Comparison of ENCODE assay signal across 10 mouse cellular contexts in the genomic region with DNA sequence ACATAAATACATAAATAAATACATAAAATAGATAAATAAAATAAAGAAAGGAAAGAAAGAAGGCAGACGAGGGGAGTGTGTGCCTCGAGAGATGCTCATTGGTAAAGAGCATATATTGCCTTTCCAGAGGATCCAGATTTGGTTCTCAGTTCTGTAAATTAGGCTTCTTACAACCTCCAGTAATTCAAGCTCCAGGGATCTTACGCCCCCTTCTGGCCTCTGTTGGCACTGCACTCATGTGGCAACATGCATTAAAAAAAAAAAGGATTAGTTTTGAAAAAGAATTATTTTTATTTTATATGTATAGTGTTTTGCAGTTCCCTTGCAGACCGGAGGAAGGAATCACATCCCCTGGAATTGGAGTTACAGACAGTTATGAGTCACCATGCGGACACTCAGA. TPM values are rescaled to one million over a fixed set of nuclear protein-coding genes. Genes with fewer than 3 reads are reported as not detected.
DNase-seq lines count a peak whose midpoint lies in the region; ATAC-seq and TF ChIP-seq lines count a peak whose summit lies in the region.
"Had no signal": no experiment of that assay in that cellular context is flagged by ENCODE, and none has a peak within 500 bp of the region (broad histone marks: within the 10 kb centered on the region; RNA-seq: fewer than 3 reads in every experiment).

No protein-coding gene starts in this region.

- TF ChIP-seq POLR2A in liver, adult 2 months (IDR thresholded peaks at IDR 0.05; ENCODE audit: extremely low read depth, insufficient read depth, low read length): no peak

- no peak overlapping the region for H3K4me3 ChIP-seq in embryonic facial prominence, embryonic 11.5 days (ENCODE audit: low read depth, low read length)
- no peak overlapping the region for H3K4me3 ChIP-seq in embryonic facial prominence, embryonic 10.5 days
- no peak overlapping the region for H3K4me3 ChIP-seq in liver, adult 2 months (ENCODE audit: insufficient read depth, low read depth, low read length)
- H3K4me3 ChIP-seq in liver, embryonic 12.5 days: no peak overlapping the region
- H3K4me3 ChIP-seq in G1E (ENCODE audit: low read depth, low read length): no peak overlapping the region
- H3K4me3 ChIP-seq in forebrain, embryonic 15.5 days: no peak overlapping the region

- DNase-seq in embryonic facial prominence, embryonic 11.5 days (ENCODE audit: low spot score): peak; percentile 23
- no peak for DNase-seq in embryonic facial prominence, embryonic 10.5 days (ENCODE audit: low spot score)
- DNase-seq in liver, adult 2 months (ENCODE audit: extremely low read depth, low read depth, low spot score): no peak
- DNase-seq in G1E (ENCODE audit: low spot score): no peak
- DNase-seq in natural killer cell, adult 2 months (ENCODE audit: low spot score in 2 of 2): peak; percentile 54 to 70
- no peak for DNase-seq in left cerebral cortex, postnatal 4 days

- H3K4me2 ChIP-seq in embryonic facial prominence, embryonic 11.5 days (ENCODE audit: low read depth, low read length): no peak overlapping the region
- H3K4me2 ChIP-seq in liver, embryonic 12.5 days: no peak overlapping the region
- no peak overlapping the region for H3K4me2 ChIP-seq in forebrain, embryonic 15.5 days (replicated peaks)

- H3K4me1 ChIP-seq in embryonic facial prominence, embryonic 11.5 days (ENCODE audit: control insufficient read depth, insufficient read depth, low read length): no peaks in the 10 kb centered on the region
- H3K4me1 ChIP-seq in embryonic facial prominence, embryonic 10.5 days: peaks cover 11% of the 10 kb centered on the region
- peaks cover 13% of the 10 kb centered on the region for H3K4me1 ChIP-seq in liver, adult 2 months (ENCODE audit: control insufficient read depth, insufficient read depth, low read length)
- peaks cover 25% of the 10 kb centered on the region for H3K4me1 ChIP-seq in liver, embryonic 12.5 days
- peaks cover 19% of the 10 kb centered on the region for H3K4me1 ChIP-seq in G1E (ENCODE audit: insufficient read depth, low read depth, low read length)
- H3K4me1 ChIP-seq in forebrain, embryonic 15.5 days: 0 out of 2 replicates have a peak, but pooled peaks cover 3% of the 10 kb centered on the region

- no peak overlapping the region for H3K27ac ChIP-seq in embryonic facial prominence, embryonic 11.5 days (replicated peaks; ENCODE audit: low read depth, low read length)
- H3K27ac ChIP-seq in embryonic facial prominence, embryonic 10.5 days (replicated peaks): no peak overlapping the region
- no peak overlapping the region for H3K27ac ChIP-seq in liver, adult 2 months (replicated peaks; ENCODE audit: insufficient read depth, low read depth, low read length)
- H3K27ac ChIP-seq in liver, embryonic 12.5 days: no peak overlapping the region
- H3K27ac ChIP-seq in forebrain, embryonic 15.5 days (replicated peaks): no peak overlapping the region

- ATAC-seq in embryonic facial prominence, embryonic 11.5 days (replicated peaks; ENCODE audit: insufficient number of reproducible peaks, low FRiP score, low TSS enrichment, low read depth): no peak
- ATAC-seq in liver, embryonic 12.5 days: no peak
- no peak for ATAC-seq in G1E (ENCODE audit: extremely low read depth, insufficient number of reproducible peaks, low FRiP score, poor library complexity, severe bottlenecking)
- no peak for ATAC-seq in forebrain, embryonic 15.5 days (replicated peaks)

- no peaks in the 10 kb centered on the region for H3K36me3 ChIP-seq in embryonic facial prominence, embryonic 11.5 days (replicated peaks; ENCODE audit: control insufficient read depth, insufficient read depth, low read depth, low read length)
- no peaks in the 10 kb centered on the region for H3K36me3 ChIP-seq in embryonic facial prominence, embryonic 10.5 days (replicated peaks)
- H3K36me3 ChIP-seq in liver, adult 2 months (ENCODE audit: control insufficient read depth, insufficient read depth, low read length): no peaks in the 10 kb centered on the region
- H3K36me3 ChIP-seq in liver, embryonic 12.5 days: no peaks in the 10 kb centered on the region
- H3K36me3 ChIP-seq in G1E (replicated peaks): no peaks in the 10 kb centered on the region
- H3K36me3 ChIP-seq in forebrain, embryonic 15.5 days: no peaks in the 10 kb centered on the region

- no peaks in the 10 kb centered on the region for H3K79me2 ChIP-seq in liver, adult 2 months (ENCODE audit: control insufficient read depth, insufficient read depth, low read length)

- TF ChIP-seq CTCF in liver, adult 2 months (IDR thresholded peaks at IDR 0.05; ENCODE audit: low read depth, low read length): peak; percentile 43
- TF ChIP-seq CTCF in G1E (IDR thresholded peaks at IDR 0.05; ENCODE audit: low read depth, low read length): 0 out of 2 replicates have a peak, but pooled peaks have one; percentile 29

- H3K9me3 ChIP-seq in embryonic facial prominence, embryonic 11.5 days (replicated peaks; ENCODE audit: control insufficient read depth, low read length): no peaks in the 10 kb centered on the region
- H3K9me3 ChIP-seq in embryonic facial prominence, embryonic 10.5 days: no peaks in the 10 kb centered on the region
- 0 out of 2 replicates have a peak, but pooled peaks cover 5% of the 10 kb centered on the region for H3K9me3 ChIP-seq in liver, embryonic 12.5 days (replicated peaks)
- peaks cover 5% of the 10 kb centered on the region for H3K9me3 ChIP-seq in G1E (replicated peaks)
- H3K9me3 ChIP-seq in forebrain, embryonic 15.5 days: no peaks in the 10 kb centered on the region

- intact Hi-C loops in left cerebral cortex, postnatal 4 days (cut with DNase I): no loop called here

- H3K27me3 ChIP-seq in embryonic facial prominence, embryonic 11.5 days (ENCODE audit: control insufficient read depth, insufficient read depth, low read length): no peaks in the 10 kb centered on the region
- no peaks in the 10 kb centered on the region for H3K27me3 ChIP-seq in embryonic facial prominence, embryonic 10.5 days (replicated peaks; ENCODE audit: low read depth, poor library complexity, severe bottlenecking)
- H3K27me3 ChIP-seq in liver, adult 2 months (ENCODE audit: control insufficient read depth, insufficient read depth, low read length): no peaks in the 10 kb centered on the region
- no peaks in the 10 kb centered on the region for H3K27me3 ChIP-seq in liver, embryonic 12.5 days (replicated peaks)
- peaks cover 10% of the 10 kb centered on the region for H3K27me3 ChIP-seq in G1E (ENCODE audit: insufficient read depth, low read length)
- no peaks in the 10 kb centered on the region for H3K27me3 ChIP-seq in forebrain, embryonic 15.5 days

- H3K9ac ChIP-seq in embryonic facial prominence, embryonic 11.5 days (replicated peaks; ENCODE audit: low read length): no peak overlapping the region
- no peak overlapping the region for H3K9ac ChIP-seq in liver, adult 2 months (ENCODE audit: low read depth, low read length)
- H3K9ac ChIP-seq in liver, embryonic 12.5 days: no peak overlapping the region
- no peak overlapping the region for H3K9ac ChIP-seq in forebrain, embryonic 15.5 days (replicated peaks)

- 82% methylated on average over 5 of the region's 5 CpGs for WGBS in embryonic facial prominence, embryonic 11.5 days
- 89% methylated on average over 5 of the region's 5 CpGs for WGBS in embryonic facial prominence, embryonic 10.5 days
- 93% methylated on average over 5 of the region's 5 CpGs for WGBS in liver, adult 2 months
- 70% methylated on average over 5 of the region's 5 CpGs for WGBS in liver, embryonic 12.5 days (ENCODE audit: insufficient replicate concordance)
- WGBS in forebrain, embryonic 15.5 days: 89% methylated on average over 5 of the region's 5 CpGs

RNA-seq across cellular contexts. Expression of gene Fmnl1, which starts 8.8 kb away (rescaled TPM):
- polyA plus RNA-seq in embryonic facial prominence, embryonic 11.5 days (2014; fragmentation: Nextera tagmentation; extraction: Ambion mirVana): 0.70 and 0.72 TPM in 2 replicates
- 0.49 and 0.67 TPM in 2 replicates for polyA plus RNA-seq in embryonic facial prominence, embryonic 10.5 days (2016; fragmentation: Nextera tagmentation; extraction: Ambion mirVana)
- 0.46 and 0.74 TPM in 2 replicates for total RNA-seq in liver, adult 2 months (2014; rRNA removed)
- polyA plus RNA-seq in liver, adult 2 months (2012; rRNA removed): 0.86 and 2.2 TPM in 2 replicates
- polyA plus RNA-seq in liver, embryonic 12.5 days (2016; fragmentation: Nextera tagmentation; extraction: Ambion mirVana): 5.2 and 5.7 TPM in 2 replicates
- total RNA-seq in G1E (2014; fragmentation: Nextera tagmentation) (2.7 TPM in 1 of 2 replicates, not detected in the other), G1E (2017) (0.23 TPM in 1 of 2 replicates, not detected in the other)
- polyA plus RNA-seq in G1E (2012): 0.02 and 0.07 TPM in 2 replicates
- 10 to 100 TPM; 34.8 to 39.1 TPM for total RNA-seq in left cerebral cortex, postnatal 4 days (2021)
- polyA plus RNA-seq in forebrain, embryonic 15.5 days (2015; fragmentation: Nextera tagmentation; extraction: Ambion mirVana): 1.7 and 3.1 TPM in 2 replicates

RNA-seq across cellular contexts. Expression of gene Hexim2, which starts 29.9 kb away (rescaled TPM):
- 7.1 and 8.3 TPM in 2 replicates for polyA plus RNA-seq in embryonic facial prominence, embryonic 11.5 days (2014; fragmentation: Nextera tagmentation; extraction: Ambion mirVana)
- 8.4 and 10.9 TPM in 2 replicates for polyA plus RNA-seq in embryonic facial prominence, embryonic 10.5 days (2016; fragmentation: Nextera tagmentation; extraction: Ambion mirVana)
- total RNA-seq in liver, adult 2 months (2014; rRNA removed): 1.3 and 1.8 TPM in 2 replicates
- 1.6 and 1.9 TPM in 2 replicates for polyA plus RNA-seq in liver, adult 2 months (2012; rRNA removed)
- 9.5 and 10.0 TPM in 2 replicates for polyA plus RNA-seq in liver, embryonic 12.5 days (2016; fragmentation: Nextera tagmentation; extraction: Ambion mirVana)
- total RNA-seq in G1E (2014; fragmentation: Nextera tagmentation): 6.1 and 12.7 TPM in 2 replicates
- total RNA-seq in G1E (2017): 8.6 and 9.0 TPM in 2 replicates
- 11.7 and 13.7 TPM in 2 replicates for polyA plus RNA-seq in G1E (2012)
- 10 to 100 TPM; 19.0 to 24.2 TPM for total RNA-seq in left cerebral cortex, postnatal 4 days (2021)
- 20.8 and 23.8 TPM in 2 replicates for polyA plus RNA-seq in forebrain, embryonic 15.5 days (2015; fragmentation: Nextera tagmentation; extraction: Ambion mirVana)

RNA-seq across cellular contexts. Expression of gene Hexim1, which starts 46.1 kb away (rescaled TPM):
- polyA plus RNA-seq in embryonic facial prominence, embryonic 11.5 days (2014; fragmentation: Nextera tagmentation; extraction: Ambion mirVana): 5.3 and 5.6 TPM in 2 replicates
- 2.8 and 2.9 TPM in 2 replicates for polyA plus RNA-seq in embryonic facial prominence, embryonic 10.5 days (2016; fragmentation: Nextera tagmentation; extraction: Ambion mirVana)
- total RNA-seq in liver, adult 2 months (2014; rRNA removed): 10.2 and 10.5 TPM in 2 replicates
- 12.1 and 13.5 TPM in 2 replicates for polyA plus RNA-seq in liver, adult 2 months (2012; rRNA removed)
- polyA plus RNA-seq in liver, embryonic 12.5 days (2016; fragmentation: Nextera tagmentation; extraction: Ambion mirVana): 2.4 and 3.0 TPM in 2 replicates
- 13.2 and 16.6 TPM in 2 replicates for total RNA-seq in G1E (2014; fragmentation: Nextera tagmentation)
- 36.7 and 39.4 TPM in 2 replicates for total RNA-seq in G1E (2017)
- polyA plus RNA-seq in G1E (2012): 21.2 and 25.7 TPM in 2 replicates
- total RNA-seq in left cerebral cortex, postnatal 4 days (2021): 10 to 100 TPM; 22.9 to 23.2 TPM
- polyA plus RNA-seq in forebrain, embryonic 15.5 days (2015; fragmentation: Nextera tagmentation; extraction: Ambion mirVana): 3.4 and 3.8 TPM in 2 replicates

RNA-seq across cellular contexts. Expression of gene 1700023F06Rik, which starts 46.2 kb away (rescaled TPM):
- 0.25 TPM in 2 replicates for polyA plus RNA-seq in embryonic facial prominence, embryonic 11.5 days (2014; fragmentation: Nextera tagmentation; extraction: Ambion mirVana)
- polyA plus RNA-seq in embryonic facial prominence, embryonic 10.5 days (2016; fragmentation: Nextera tagmentation; extraction: Ambion mirVana): 0.47 and 0.49 TPM in 2 replicates
- total RNA-seq in liver, adult 2 months (2014; rRNA removed): not detected in 2 replicates
- polyA plus RNA-seq in liver, adult 2 months (2012; rRNA removed): not detected in 2 replicates
- 0.11 TPM in 1 of 2 replicates, not detected in the other for polyA plus RNA-seq in liver, embryonic 12.5 days (2016; fragmentation: Nextera tagmentation; extraction: Ambion mirVana)
- total RNA-seq in G1E (2014; fragmentation: Nextera tagmentation) (not detected in 2 replicates), G1E (2017) (not detected in 2 replicates)
- polyA plus RNA-seq in G1E (2012): not detected in 2 replicates
- 1 to 10 TPM; 1.5 to 2.0 TPM for total RNA-seq in left cerebral cortex, postnatal 4 days (2021)
- polyA plus RNA-seq in forebrain, embryonic 15.5 days (2015; fragmentation: Nextera tagmentation; extraction: Ambion mirVana): 0.75 and 0.98 TPM in 2 replicates
- polyA plus RNA-seq: liver, embryonic 16.5 days had no signal

RNA-seq across cellular contexts. Expression of gene Spata32, which starts 56.1 kb away (rescaled TPM):
- not detected in 2 replicates for polyA plus RNA-seq in embryonic facial prominence, embryonic 11.5 days (2014; fragmentation: Nextera tagmentation; extraction: Ambion mirVana)
- polyA plus RNA-seq in embryonic facial prominence, embryonic 10.5 days (2016; fragmentation: Nextera tagmentation; extraction: Ambion mirVana): not detected in 2 replicates
- not detected in 2 replicates for total RNA-seq in liver, adult 2 months (2014; rRNA removed)
- polyA plus RNA-seq in liver, adult 2 months (2012; rRNA removed): not detected in 2 replicates
- polyA plus RNA-seq in liver, embryonic 12.5 days (2016; fragmentation: Nextera tagmentation; extraction: Ambion mirVana): not detected in 2 replicates
- total RNA-seq in G1E (2014; fragmentation: Nextera tagmentation) (not detected in 2 replicates), G1E (2017) (0.16 TPM in 1 of 2 replicates, not detected in the other)
- not detected in 2 replicates for polyA plus RNA-seq in G1E (2012)
- total RNA-seq in left cerebral cortex, postnatal 4 days (2021): 1 to 10 TPM; 1.4 to 2.0 TPM
- 0.15 and 0.38 TPM in 2 replicates for polyA plus RNA-seq in forebrain, embryonic 15.5 days (2015; fragmentation: Nextera tagmentation; extraction: Ambion mirVana)
- polyA plus RNA-seq: intestine, embryonic 14.5 days; liver, embryonic 16.5 days had no signal

Comparison
In these comparisons a context has a peak if more than half of its experiments do, and no peak if none do; other contexts are left out.
1. DNase-seq: peak in embryonic facial prominence, embryonic 11.5 days (single experiment) and natural killer cell, adult 2 months (2 of 2); none in embryonic facial prominence, embryonic 10.5 days (single experiment), liver, adult 2 months (single experiment), G1E (single experiment) and left cerebral cortex, postnatal 4 days (single experiment).